Mouse (Mus musculus): ENCODE data around the gene Kcnh8.
A peak's percentile ranks its signal among the peaks of the same experiment; 100 is the strongest.

The Kcnh8 gene

GRCm38 (mm10) chr17:52819007-52819406, 216.5 kb downstream of the Kcnh8 start:
- DNase-seq (ENCODE audit: low spot score): no peak

- no peak for DNase-seq (ENCODE audit: low spot score)
Observed at GRCm38 (mm10) chr17:52829678-52830077, 227.2 kb downstream of the Kcnh8 start.

- peak; percentile 36 for DNase-seq (ENCODE audit: low spot score)
Observed at GRCm38 (mm10) chr17:52873195-52873594, 270.7 kb downstream of the Kcnh8 start.

- DNase-seq (ENCODE audit: low spot score): no peak
Observed at GRCm38 (mm10) chr17:52878964-52879363, 276.5 kb downstream of the Kcnh8 start.

- DNase-seq (ENCODE audit: low spot score): no peak
Observed at GRCm38 (mm10) chr17:52880051-52880450, 277.5 kb downstream of the Kcnh8 start.

GRCm38 (mm10) chr17:52885210-52885609, 282.7 kb downstream of the Kcnh8 start:
- DNase-seq (ENCODE audit: low spot score): no peak

- peak; percentile 51 for DNase-seq (ENCODE audit: low spot score)
Observed at GRCm38 (mm10) chr17:52920519-52921106, 318.1 kb downstream of the Kcnh8 start.

GRCm38 (mm10) chr17:52943966-52944365, 341.5 kb downstream of the Kcnh8 start:
- DNase-seq (ENCODE audit: low spot score): no peak

- DNase-seq (ENCODE audit: low spot score): no peak
Observed at GRCm38 (mm10) chr17:52972735-52973134, 370.2 kb downstream of the Kcnh8 start.

GRCm38 (mm10) chr17:52980958-52981357, 378.4 kb downstream of the Kcnh8 start:
- no peak for DNase-seq (ENCODE audit: low spot score)
